Mouse (Mus musculus): ENCODE results near the gene Specc1. TPM values are rescaled to one million over a fixed set of nuclear protein-coding genes. Genes with fewer than 3 reads are reported as not detected.

Gene Specc1
- polyA plus RNA-seq, 1 experiment from 2014 or later, result 12.0 TPM

- no peak overlapping the region for H3K9ac ChIP-seq (ENCODE audit: low read length)
- DNase-seq (ENCODE audit: low spot score), result no peak
- no peaks in the 10 kb centered on the region for H3K9me3 ChIP-seq (ENCODE audit: control insufficient read depth, low read length)
- 58% methylated on average over 13 of the region's 13 CpGs for WGBS
- no peaks in the 10 kb centered on the region for H3K36me3 ChIP-seq (ENCODE audit: control insufficient read depth, insufficient read depth, low read length)
- no peaks in the 10 kb centered on the region for H3K4me1 ChIP-seq (ENCODE audit: control insufficient read depth, insufficient read depth, low read length)
- H3K4me3 ChIP-seq (ENCODE audit: low read depth, low read length), result no peak overlapping the region
- no peak overlapping the region for H3K4me2 ChIP-seq (ENCODE audit: low read depth)
- ATAC-seq (ENCODE audit: insufficient read depth, low FRiP score, low TSS enrichment), result no peak
- no peaks in the 10 kb centered on the region for H3K27me3 ChIP-seq (ENCODE audit: control insufficient read depth, insufficient read depth, low read length)
- H3K27ac ChIP-seq (ENCODE audit: low read depth, low read length), result no peak overlapping the region
These were observed 58.6 kb downstream of the Specc1 start for GRCm38 (mm10) chr11:62015071-62015654.

GRCm38 (mm10) chr11:62016985-62017384, 60.4 kb downstream of the Specc1 start:
- no peak overlapping the region for H3K9ac ChIP-seq (ENCODE audit: low read length)
- no peak overlapping the region for H3K4me2 ChIP-seq (ENCODE audit: low read depth)
- no peaks in the 10 kb centered on the region for H3K36me3 ChIP-seq (ENCODE audit: control insufficient read depth, insufficient read depth, low read length)
- no peak for DNase-seq (ENCODE audit: low spot score)
- ATAC-seq (ENCODE audit: insufficient read depth, low FRiP score, low TSS enrichment), result no peak
- no peaks in the 10 kb centered on the region for H3K27me3 ChIP-seq (ENCODE audit: control insufficient read depth, insufficient read depth, low read length)
- no peaks in the 10 kb centered on the region for H3K9me3 ChIP-seq (ENCODE audit: control insufficient read depth, low read length)
- WGBS, result 78% methylated on average over 2 of the region's 2 CpGs
- no peak overlapping the region for H3K27ac ChIP-seq (ENCODE audit: low read depth, low read length)
- no peaks in the 10 kb centered on the region for H3K4me1 ChIP-seq (ENCODE audit: control insufficient read depth, insufficient read depth, low read length)
- no peak overlapping the region for H3K4me3 ChIP-seq (ENCODE audit: low read depth, low read length)

- no peak for ATAC-seq (ENCODE audit: insufficient read depth, low FRiP score, low TSS enrichment)
- Histone ChIP-seq H3K36me3 (ENCODE audit: control insufficient read depth, insufficient read depth, low read length) (no peaks in the 10 kb centered on the region), H3K9ac (ENCODE audit: low read length) (no peak overlapping the region), H3K4me2 (ENCODE audit: low read depth) (no peak overlapping the region), H3K27me3 (ENCODE audit: control insufficient read depth, insufficient read depth, low read length) (no peaks in the 10 kb centered on the region), H3K4me3 (ENCODE audit: low read depth, low read length) (no peak overlapping the region), H3K27ac (ENCODE audit: low read depth, low read length) (no peak overlapping the region), H3K9me3 (ENCODE audit: control insufficient read depth, low read length) (no peaks in the 10 kb centered on the region), H3K4me1 (ENCODE audit: control insufficient read depth, insufficient read depth, low read length) (no peaks in the 10 kb centered on the region)
- no peak for DNase-seq (ENCODE audit: low spot score)
- 80% methylated on average over 10 of the region's 10 CpGs for WGBS
These were observed 62.0 kb downstream of the Specc1 start for GRCm38 (mm10) chr11:62018315-62019205.

GRCm38 (mm10) chr11:62019857-62020256, 63.3 kb downstream of the Specc1 start:
- no peak overlapping the region for H3K4me3 ChIP-seq (ENCODE audit: low read depth, low read length)
- no peaks in the 10 kb centered on the region for H3K27me3 ChIP-seq (ENCODE audit: control insufficient read depth, insufficient read depth, low read length)
- H3K9ac ChIP-seq (ENCODE audit: low read length), result no peak overlapping the region
- no peak overlapping the region for H3K27ac ChIP-seq (ENCODE audit: low read depth, low read length)
- H3K4me2 ChIP-seq (ENCODE audit: low read depth), result no peak overlapping the region
- DNase-seq (ENCODE audit: low spot score) (no peak), ATAC-seq (ENCODE audit: insufficient read depth, low FRiP score, low TSS enrichment) (no peak)
- 71% methylated on average over 3 of the region's 3 CpGs for WGBS
- no peaks in the 10 kb centered on the region; the same call in 1 of the 2 replicates for H3K4me1 ChIP-seq (ENCODE audit: control insufficient read depth, insufficient read depth, low read length)
- no peaks in the 10 kb centered on the region for H3K9me3 ChIP-seq (ENCODE audit: control insufficient read depth, low read length)
- H3K36me3 ChIP-seq (ENCODE audit: control insufficient read depth, insufficient read depth, low read length), result no peaks in the 10 kb centered on the region

- no peak for DNase-seq (ENCODE audit: low spot score)
- H3K4me3 ChIP-seq (ENCODE audit: low read depth, low read length), result no peak overlapping the region
- no peaks in the 10 kb centered on the region for H3K9me3 ChIP-seq (ENCODE audit: control insufficient read depth, low read length)
- no peak overlapping the region for H3K27ac ChIP-seq (ENCODE audit: low read depth, low read length)
- no peak for ATAC-seq (ENCODE audit: insufficient read depth, low FRiP score, low TSS enrichment)
- H3K9ac ChIP-seq (ENCODE audit: low read length), result no peak overlapping the region
- no peaks in the 10 kb centered on the region for H3K36me3 ChIP-seq (ENCODE audit: control insufficient read depth, insufficient read depth, low read length)
- no peaks in the 10 kb centered on the region for H3K27me3 ChIP-seq (ENCODE audit: control insufficient read depth, insufficient read depth, low read length)
- no peak overlapping the region for H3K4me2 ChIP-seq (ENCODE audit: low read depth)
- no peaks in the 10 kb centered on the region; the same call in 1 of the 2 replicates for H3K4me1 ChIP-seq (ENCODE audit: control insufficient read depth, insufficient read depth, low read length)
- WGBS, result 95% methylated on average over 1 of the region's 1 CpGs
These were observed 64.3 kb downstream of the Specc1 start for GRCm38 (mm10) chr11:62020898-62021297.

- Histone ChIP-seq H3K36me3 (ENCODE audit: control insufficient read depth, insufficient read depth, low read length) (no peaks in the 10 kb centered on the region), H3K9me3 (ENCODE audit: control insufficient read depth, low read length) (no peaks in the 10 kb centered on the region), H3K27ac (ENCODE audit: low read depth, low read length) (no peak overlapping the region), H3K9ac (ENCODE audit: low read length) (no peak overlapping the region), H3K4me2 (ENCODE audit: low read depth) (no peak overlapping the region), H3K4me1 (ENCODE audit: control insufficient read depth, insufficient read depth, low read length) (no peaks in the 10 kb centered on the region; the same call in 1 of the 2 replicates), H3K27me3 (ENCODE audit: control insufficient read depth, insufficient read depth, low read length) (no peaks in the 10 kb centered on the region), H3K4me3 (ENCODE audit: low read depth, low read length) (no peak overlapping the region)
- ATAC-seq (ENCODE audit: insufficient read depth, low FRiP score, low TSS enrichment) (no peak), DNase-seq (ENCODE audit: low spot score) (no peak)
- 81% methylated on average over 3 of the region's 3 CpGs for WGBS
These were observed 65.5 kb downstream of the Specc1 start for GRCm38 (mm10) chr11:62022105-62022504.

- H3K9ac ChIP-seq (ENCODE audit: low read length), result no peak overlapping the region
- no peak overlapping the region for H3K4me3 ChIP-seq (ENCODE audit: low read depth, low read length)
- H3K27ac ChIP-seq (ENCODE audit: low read depth, low read length), result no peak overlapping the region
- no peaks in the 10 kb centered on the region for H3K27me3 ChIP-seq (ENCODE audit: control insufficient read depth, insufficient read depth, low read length)
- no peaks in the 10 kb centered on the region for H3K9me3 ChIP-seq (ENCODE audit: control insufficient read depth, low read length)
- 87% methylated on average over 8 of the region's 8 CpGs for WGBS
- no peak overlapping the region for H3K4me2 ChIP-seq (ENCODE audit: low read depth)
- no peaks in the 10 kb centered on the region; the same call in 1 of the 2 replicates for H3K4me1 ChIP-seq (ENCODE audit: control insufficient read depth, insufficient read depth, low read length)
- DNase-seq (ENCODE audit: low spot score), result no peak
- H3K36me3 ChIP-seq (ENCODE audit: control insufficient read depth, insufficient read depth, low read length), result no peaks in the 10 kb centered on the region
- ATAC-seq (ENCODE audit: insufficient read depth, low FRiP score, low TSS enrichment), result no peak
These were observed 66.3 kb downstream of the Specc1 start for GRCm38 (mm10) chr11:62022718-62023493.

- Histone ChIP-seq H3K9me3 (ENCODE audit: control insufficient read depth, low read length) (no peaks in the 10 kb centered on the region), H3K4me1 (ENCODE audit: control insufficient read depth, insufficient read depth, low read length) (no peaks in the 10 kb centered on the region; the same call in 1 of the 2 replicates), H3K36me3 (ENCODE audit: control insufficient read depth, insufficient read depth, low read length) (no peaks in the 10 kb centered on the region), H3K27ac (ENCODE audit: low read depth, low read length) (no peak overlapping the region), H3K27me3 (ENCODE audit: control insufficient read depth, insufficient read depth, low read length) (no peaks in the 10 kb centered on the region), H3K4me3 (ENCODE audit: low read depth, low read length) (no peak overlapping the region), H3K9ac (ENCODE audit: low read length) (no peak overlapping the region), H3K4me2 (ENCODE audit: low read depth) (no peak overlapping the region)
- no peak for DNase-seq (ENCODE audit: low spot score)
- ATAC-seq (ENCODE audit: insufficient read depth, low FRiP score, low TSS enrichment), result no peak
- WGBS, result 83% methylated on average over 12 of the region's 12 CpGs
These were observed 67.1 kb downstream of the Specc1 start for GRCm38 (mm10) chr11:62023494-62024233.

Data from neural tube, embryonic 11.5 days (tissue).